Mouse (Mus musculus): Measurements from ENCODE around the gene Tmem51.
"Not testable (repeated sequence)": the region's sequence is repeated elsewhere in the genome, so short reads cannot be mapped to it uniquely, and the experiment has no call there.

Gene Tmem51

GRCm38 (mm10) chr4:142037897-142038296, 46.2 kb downstream of the Tmem51 start:
- ATAC-seq (ENCODE audit: insufficient number of reproducible peaks, low FRiP score, low TSS enrichment), result no peak

GRCm38 (mm10) chr4:142028533-142028932, 55.6 kb downstream of the Tmem51 start:
- ATAC-seq (ENCODE audit: insufficient number of reproducible peaks, low FRiP score, low TSS enrichment), result no peak

GRCm38 (mm10) chr4:142026965-142027364, 57.1 kb downstream of the Tmem51 start:
- no peak for ATAC-seq (ENCODE audit: insufficient number of reproducible peaks, low FRiP score, low TSS enrichment)

GRCm38 (mm10) chr4:142024536-142024935, 59.6 kb downstream of the Tmem51 start:
- no peak for ATAC-seq (ENCODE audit: insufficient number of reproducible peaks, low FRiP score, low TSS enrichment)

- no peak for ATAC-seq (ENCODE audit: insufficient number of reproducible peaks, low FRiP score, low TSS enrichment)
Measured at GRCm38 (mm10) chr4:142023166-142023565, 60.9 kb downstream of the Tmem51 start.

- ATAC-seq (ENCODE audit: insufficient number of reproducible peaks, low FRiP score, low TSS enrichment), result no peak
Measured at GRCm38 (mm10) chr4:142017686-142018085, 66.4 kb downstream of the Tmem51 start.

- peak; percentile 78; the same call in 1 of the 2 replicates for ATAC-seq (ENCODE audit: insufficient number of reproducible peaks, low FRiP score, low TSS enrichment)
Measured at GRCm38 (mm10) chr4:142014659-142015608, 69.2 kb downstream of the Tmem51 start, which contains the start of gene Fhad1. Fhad1 (minus strand) TSS chr4:142015082.

GRCm38 (mm10) chr4:142011236-142011635, 72.9 kb downstream of the Tmem51 start:
- ATAC-seq (ENCODE audit: insufficient number of reproducible peaks, low FRiP score, low TSS enrichment), result no peak

GRCm38 (mm10) chr4:142010441-142010840, 73.7 kb downstream of the Tmem51 start:
- ATAC-seq (ENCODE audit: insufficient number of reproducible peaks, low FRiP score, low TSS enrichment), result no peak

- no peak for ATAC-seq (ENCODE audit: insufficient number of reproducible peaks, low FRiP score, low TSS enrichment)
Measured at GRCm38 (mm10) chr4:142008206-142008605, 75.9 kb downstream of the Tmem51 start.

GRCm38 (mm10) chr4:142000581-142000980, 83.5 kb downstream of the Tmem51 start:
- no peak for ATAC-seq (ENCODE audit: insufficient number of reproducible peaks, low FRiP score, low TSS enrichment)

GRCm38 (mm10) chr4:141999494-142000074, 84.5 kb downstream of the Tmem51 start:
- ATAC-seq (ENCODE audit: insufficient number of reproducible peaks, low FRiP score, low TSS enrichment), result no peak

- no peak for ATAC-seq (ENCODE audit: insufficient number of reproducible peaks, low FRiP score, low TSS enrichment)
Measured at GRCm38 (mm10) chr4:141998282-141998821, 85.8 kb downstream of the Tmem51 start.

- no peak for ATAC-seq (ENCODE audit: insufficient number of reproducible peaks, low FRiP score, low TSS enrichment)
Measured at GRCm38 (mm10) chr4:141996880-141997279, 87.2 kb downstream of the Tmem51 start.

GRCm38 (mm10) chr4:141996086-141996485, 88.0 kb downstream of the Tmem51 start:
- ATAC-seq (ENCODE audit: insufficient number of reproducible peaks, low FRiP score, low TSS enrichment), result no peak

- ATAC-seq (ENCODE audit: insufficient number of reproducible peaks, low FRiP score, low TSS enrichment), result not testable (repeated sequence)
Measured at GRCm38 (mm10) chr4:141994062-141994471, 90.0 kb downstream of the Tmem51 start.

- ATAC-seq (ENCODE audit: insufficient number of reproducible peaks, low FRiP score, low TSS enrichment), result no peak
Measured at GRCm38 (mm10) chr4:141993347-141994061, 90.6 kb downstream of the Tmem51 start.

- no peak for ATAC-seq (ENCODE audit: insufficient number of reproducible peaks, low FRiP score, low TSS enrichment)
Measured at GRCm38 (mm10) chr4:141992530-141993204, 91.4 kb downstream of the Tmem51 start.

GRCm38 (mm10) chr4:141988178-141988577, 95.9 kb downstream of the Tmem51 start:
- ATAC-seq (ENCODE audit: insufficient number of reproducible peaks, low FRiP score, low TSS enrichment), result no peak

- ATAC-seq (ENCODE audit: insufficient number of reproducible peaks, low FRiP score, low TSS enrichment), result no peak
Measured at GRCm38 (mm10) chr4:141983689-141984088, 100.4 kb downstream of the Tmem51 start.

All from cerebellum, adult (tissue).